Mouse (Mus musculus) thymus, postnatal 14 days (tissue): ENCODE data around the gene Ucp3.
A peak's percentile ranks its signal among the peaks of the same experiment; 100 is the strongest.
"Not testable (repeated sequence)": the region's sequence is repeated elsewhere in the genome, so short reads cannot be mapped to it uniquely, and the experiment has no call there.

Experiments
- DNase-seq: peaks from one replicate; pipeline ENCODE4 v3.0.0; 2021

The Ucp3 gene

DNA sequence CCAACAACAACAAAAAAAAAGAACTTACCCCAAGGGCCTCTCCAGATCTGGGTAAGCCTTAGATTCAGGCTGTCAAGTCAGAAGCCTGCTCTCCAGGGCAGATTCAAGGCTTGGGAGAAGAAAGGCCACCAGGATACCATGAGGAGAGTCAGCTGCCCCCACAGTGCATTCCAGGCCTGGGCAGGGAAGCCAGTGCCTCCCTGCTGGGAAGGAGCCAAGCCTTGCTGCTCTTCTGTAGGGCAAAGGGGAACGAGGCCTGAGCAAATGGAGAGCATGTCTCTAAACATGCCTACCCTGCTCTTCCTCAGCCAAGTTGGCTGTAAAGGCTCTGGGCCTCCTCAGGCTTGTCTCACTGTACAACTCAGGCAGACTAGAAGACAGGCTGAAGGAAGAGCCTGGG is 1.9 kb downstream of the Ucp3 start:
- no peak for DNase-seq

DNA sequence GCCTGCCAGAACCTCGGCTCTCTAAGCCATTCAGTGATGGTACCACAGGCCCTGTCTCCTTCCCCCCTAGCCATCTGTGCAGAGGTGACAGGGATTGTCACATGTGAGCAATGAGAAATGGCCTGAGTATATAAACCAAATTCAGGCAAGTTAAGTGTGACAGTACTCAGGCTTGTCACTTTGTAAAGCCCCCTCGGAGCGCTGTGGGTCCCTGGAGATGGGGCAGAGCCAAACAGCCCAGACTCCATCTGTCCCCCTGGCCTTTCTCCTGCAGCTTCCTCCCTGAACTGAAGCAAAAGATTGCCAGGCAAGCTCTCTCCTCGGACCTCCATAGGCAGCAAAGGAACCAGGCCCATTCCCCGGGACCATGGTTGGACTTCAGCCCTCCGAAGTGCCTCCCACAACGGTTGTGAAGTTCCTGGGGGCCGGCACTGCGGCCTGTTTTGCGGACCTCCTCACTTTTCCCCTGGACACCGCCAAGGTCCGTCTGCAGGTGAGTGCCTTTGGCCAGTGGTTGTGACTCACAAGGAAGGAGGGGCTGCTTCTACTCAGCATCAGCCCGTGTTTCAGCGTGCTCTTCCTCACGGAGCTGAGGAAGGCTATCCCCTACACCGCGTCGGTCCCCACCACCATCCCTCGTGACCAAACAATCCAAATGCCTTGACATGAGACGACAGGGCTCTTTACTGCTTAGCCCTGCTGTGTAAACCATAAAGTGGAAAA is 6.5 kb downstream of the Ucp3 start:
- DNase-seq, result no peak

DNA sequence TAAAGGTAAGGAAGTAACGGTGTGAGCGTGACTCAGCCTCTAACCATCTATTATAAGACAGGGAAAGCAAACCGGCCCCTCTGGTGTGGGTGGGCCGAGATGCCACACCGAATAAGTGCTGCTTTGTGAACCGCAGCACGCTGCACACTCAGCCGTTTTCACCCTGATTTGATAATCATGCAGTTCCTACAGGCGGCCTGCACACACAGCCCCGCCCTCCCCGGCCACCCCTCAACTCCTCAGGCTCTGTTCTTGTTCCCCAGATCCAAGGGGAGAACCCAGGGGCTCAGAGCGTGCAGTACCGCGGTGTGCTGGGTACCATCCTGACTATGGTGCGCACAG is 7.0 kb downstream of the Ucp3 start:
- no peak for DNase-seq

DNA sequence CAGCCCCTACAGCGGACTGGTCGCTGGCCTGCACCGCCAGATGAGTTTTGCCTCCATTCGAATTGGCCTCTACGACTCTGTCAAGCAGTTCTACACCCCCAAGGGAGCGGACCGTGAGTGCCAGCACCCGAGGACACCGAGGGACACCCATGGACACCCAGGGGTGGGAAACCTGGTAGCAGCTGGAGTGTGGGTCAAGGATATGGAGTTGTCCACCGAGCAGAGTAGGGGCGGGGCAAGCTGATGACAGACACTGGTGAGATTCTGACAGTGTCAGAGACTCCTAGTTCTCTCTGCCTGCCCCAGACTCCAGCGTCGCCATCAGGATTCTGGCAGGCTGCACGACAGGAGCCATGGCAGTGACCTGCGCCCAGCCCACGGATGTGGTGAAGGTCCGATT is 7.4 kb downstream of the Ucp3 start:
- DNase-seq, result no peak

DNA sequence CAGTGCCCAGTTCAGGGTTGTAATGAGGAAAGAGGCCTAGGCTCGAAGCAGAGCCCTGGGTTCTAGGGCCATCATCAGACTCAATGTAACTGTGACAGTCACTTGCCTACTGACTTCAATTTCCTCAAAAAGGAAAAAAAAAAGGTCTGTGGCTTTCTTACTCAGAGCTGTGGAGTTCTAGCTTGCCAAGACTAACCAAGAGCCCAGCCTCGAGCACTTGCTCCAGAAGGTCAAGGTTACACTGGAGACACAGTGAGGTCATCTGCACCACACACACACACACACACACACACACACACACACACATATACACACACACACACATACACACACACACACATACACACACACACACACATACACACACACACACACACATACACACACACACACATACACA is 9.3 kb downstream of the Ucp3 start:
- not testable (repeated sequence) for DNase-seq

DNA sequence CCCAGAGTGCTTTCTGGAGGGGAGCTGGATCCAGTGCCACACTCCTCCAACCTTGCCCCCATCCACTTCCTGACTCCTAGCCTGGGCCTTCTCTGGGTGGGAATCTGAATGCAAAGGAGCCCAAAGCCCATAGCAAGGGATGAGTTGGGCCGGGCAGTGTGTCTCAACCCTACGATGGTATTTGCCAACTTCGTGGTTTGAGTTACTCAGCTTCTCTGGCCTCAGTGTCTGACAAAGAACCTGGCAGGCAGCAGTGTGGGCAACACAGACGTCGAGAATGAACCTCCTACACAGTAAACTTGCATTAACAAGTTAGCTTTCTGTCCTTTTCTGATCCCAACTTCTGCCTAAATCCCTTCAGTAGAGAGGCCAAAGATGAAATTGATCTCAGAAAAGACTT is 11.7 kb downstream of the Ucp3 start:
- DNase-seq, result no peak

DNA sequence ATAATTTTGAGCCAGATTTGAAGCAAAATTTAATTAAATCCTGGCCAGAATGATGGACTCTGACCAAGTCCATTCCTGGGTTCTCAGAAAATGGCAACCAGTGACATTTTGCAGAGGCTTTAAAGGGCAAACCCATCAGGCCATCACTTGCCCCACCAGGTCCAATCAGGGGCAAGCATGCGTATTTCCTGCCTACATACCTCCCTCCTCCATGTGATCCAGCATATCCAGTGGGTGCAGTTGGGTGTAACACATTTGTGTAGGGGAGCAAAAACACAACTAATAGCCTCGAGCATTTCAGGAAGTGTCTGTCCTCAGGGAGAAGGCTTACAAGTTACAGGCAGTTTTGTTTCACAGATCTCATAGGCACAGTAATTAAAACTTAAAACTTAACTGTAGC is 14.5 kb downstream of the Ucp3 start:
- DNase-seq, result no peak

DNA sequence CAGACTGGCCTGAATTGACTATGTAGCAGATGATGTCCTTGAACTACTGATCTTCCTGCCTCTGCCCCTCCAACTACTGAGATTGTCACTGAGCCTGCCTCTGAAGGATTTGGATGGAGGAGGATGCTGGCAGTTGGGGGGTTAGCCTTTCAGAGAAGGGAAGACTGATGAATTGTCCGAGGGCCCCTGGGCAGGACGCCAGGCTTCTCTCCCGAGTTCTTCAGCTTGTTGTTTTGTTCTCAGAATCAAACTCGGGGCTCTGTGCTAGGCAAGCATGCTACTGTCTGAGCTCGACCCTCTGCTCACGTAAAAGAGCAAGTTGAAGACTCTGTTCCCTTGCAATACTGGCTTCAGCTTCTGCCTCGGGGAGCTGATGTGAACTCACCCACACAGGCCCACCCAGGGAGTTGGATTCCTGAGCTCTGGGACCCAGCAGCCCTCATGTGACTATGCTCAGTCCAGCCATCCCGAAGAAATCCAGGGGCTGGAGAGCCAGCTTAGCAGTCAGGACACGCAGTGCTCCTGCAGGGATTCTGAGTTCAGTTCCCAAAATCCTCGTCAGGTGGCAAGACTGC is 15.8 kb downstream of the Ucp3 start:
- no peak for DNase-seq

DNA sequence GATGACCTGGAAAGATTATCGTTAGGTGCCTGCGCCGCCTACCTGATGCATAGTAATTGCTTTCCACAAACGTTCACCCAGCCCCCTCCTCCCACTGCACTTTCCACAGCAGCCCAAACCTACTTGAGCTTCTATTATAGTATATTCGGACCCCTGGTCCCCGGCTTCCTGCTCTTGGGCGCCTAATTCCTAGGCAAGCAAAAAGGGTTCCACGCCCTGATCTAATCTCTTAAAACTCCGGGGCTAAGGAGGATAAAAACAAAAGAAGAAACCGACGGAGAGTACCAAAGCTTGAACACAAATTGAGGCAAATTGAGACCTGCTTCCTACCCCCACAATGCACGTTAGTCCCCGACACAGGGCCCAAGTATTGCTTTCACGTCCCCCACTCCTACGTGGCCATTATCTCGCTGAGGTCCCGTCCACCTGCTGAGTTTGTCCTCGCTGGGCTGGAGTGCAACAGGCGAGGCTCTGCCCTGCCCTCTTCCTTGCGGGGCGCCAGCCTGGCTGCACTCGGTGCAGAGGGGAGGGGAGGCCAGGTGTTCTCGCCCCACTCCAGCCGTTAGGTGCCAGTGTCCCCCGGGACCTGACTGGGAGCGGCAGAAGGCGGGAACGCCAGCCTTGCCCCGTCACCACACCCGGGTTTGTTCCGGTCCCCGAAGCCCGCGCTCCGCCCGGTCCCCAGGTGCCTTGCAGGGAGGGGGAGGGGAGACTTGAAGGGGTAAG is 19.8 kb downstream of the Ucp3 start:
- DNase-seq, result peak; percentile 59

DNA sequence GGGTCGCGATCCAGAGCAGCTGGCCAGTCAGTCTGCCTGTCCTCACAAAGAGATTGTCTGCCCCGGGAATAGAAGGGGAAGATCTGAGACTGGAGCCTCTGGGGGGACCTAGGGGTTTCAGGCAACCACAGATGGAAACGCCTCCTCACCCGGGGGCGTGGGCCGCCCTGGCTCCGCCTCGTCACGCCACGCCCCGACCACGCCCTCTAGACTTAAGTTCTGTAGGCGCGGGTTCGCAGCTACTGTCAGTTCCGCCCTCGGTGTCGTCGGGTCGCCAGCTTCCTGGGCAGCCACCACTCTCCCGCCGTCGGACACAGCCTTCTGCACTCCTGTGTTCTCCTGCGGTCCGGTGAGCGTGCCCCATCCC is 20.3 kb downstream of the Ucp3 start, which contains the start of gene Ucp2:
Ucp2 (plus strand) TSS at position 221 of the 367 bp plus-strand sequence.
- peak; percentile 98 for DNase-seq

DNA sequence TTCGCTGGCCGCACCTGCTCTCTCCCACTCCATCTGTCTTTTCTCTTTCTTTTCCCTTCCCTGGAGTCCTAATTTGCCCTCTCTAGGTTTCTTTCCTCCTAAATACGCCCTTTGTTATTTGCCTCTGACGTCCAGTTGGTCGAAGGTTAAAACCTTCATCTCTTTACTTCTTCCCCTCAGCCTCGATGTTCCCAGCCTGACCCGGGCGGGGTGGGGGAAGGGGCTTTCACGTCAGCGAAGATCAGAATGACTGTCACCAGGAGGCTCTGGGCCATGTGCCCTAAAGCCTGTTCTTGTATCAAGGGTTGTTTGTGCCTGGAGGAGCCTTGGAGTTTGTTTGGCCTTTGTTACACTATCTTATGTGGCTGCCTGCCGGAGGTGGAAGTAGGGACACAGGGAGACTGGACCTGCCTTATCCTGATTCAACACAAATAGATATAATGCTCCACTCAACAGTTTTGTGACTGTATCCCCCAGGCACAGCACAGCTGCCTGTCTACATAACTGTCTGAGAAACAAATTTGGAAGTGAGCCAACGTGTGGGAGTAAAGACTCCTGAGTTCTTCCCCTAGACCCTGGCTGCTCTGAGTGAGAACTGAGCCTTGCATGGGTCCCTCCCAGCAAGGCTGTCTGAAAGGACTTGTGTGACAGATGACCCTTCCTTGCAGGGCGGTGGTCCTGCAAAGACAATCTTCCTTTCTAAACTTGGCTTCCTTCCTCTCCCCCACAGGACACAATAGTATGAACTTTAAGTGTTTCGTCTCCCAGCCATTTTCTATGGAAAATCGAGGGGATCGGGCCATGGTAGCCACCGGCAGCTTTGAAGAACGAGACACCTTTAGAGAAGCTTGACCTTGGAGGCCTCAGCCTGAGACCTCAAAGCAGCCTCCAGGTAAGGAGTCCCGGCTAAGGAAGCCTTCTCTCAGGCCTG is 21.0 kb downstream of the Ucp3 start:
- peak; percentile 71 for DNase-seq

DNA sequence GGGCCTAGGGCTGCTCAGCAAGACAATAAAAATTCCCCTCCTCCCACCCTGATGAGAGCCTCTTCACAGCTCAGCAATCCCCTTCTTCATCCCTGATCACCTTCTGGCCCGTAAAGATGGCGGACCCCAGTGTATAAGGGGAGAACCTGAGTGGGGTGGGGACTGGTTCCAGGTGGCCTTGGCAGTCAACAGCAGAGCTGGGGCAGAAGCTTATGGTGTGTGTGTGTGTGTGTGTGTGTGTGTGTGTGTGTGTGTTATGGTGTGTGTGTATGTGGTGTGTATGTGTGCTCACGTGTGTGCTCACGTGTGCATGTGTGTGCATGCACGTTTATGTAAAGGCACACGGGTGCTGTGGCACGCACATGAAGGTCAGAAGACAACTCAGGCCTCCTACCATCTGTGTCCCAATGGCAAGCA is 21.6 kb downstream of the Ucp3 start:
- DNase-seq, result peak; percentile 47

DNA sequence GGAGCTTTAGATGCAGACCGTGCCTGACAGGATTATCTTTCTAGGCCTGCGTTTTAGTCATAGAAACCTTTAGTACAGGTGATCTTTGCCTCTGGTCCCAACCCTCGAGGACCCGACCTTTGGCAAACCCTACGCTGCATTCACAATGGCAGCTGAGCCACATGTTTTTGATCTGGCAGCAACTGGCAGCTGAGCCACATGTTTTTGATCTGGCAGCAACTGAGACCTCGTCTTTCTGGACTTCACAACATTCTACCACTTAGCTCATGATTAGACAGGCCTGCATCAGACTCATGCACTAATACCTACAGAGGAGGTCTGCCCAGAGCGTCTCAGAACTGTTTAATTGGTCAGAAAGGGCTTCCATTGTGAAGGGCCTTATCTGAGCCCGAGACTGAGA is 22.3 kb downstream of the Ucp3 start:
- peak; percentile 60 for DNase-seq

DNA sequence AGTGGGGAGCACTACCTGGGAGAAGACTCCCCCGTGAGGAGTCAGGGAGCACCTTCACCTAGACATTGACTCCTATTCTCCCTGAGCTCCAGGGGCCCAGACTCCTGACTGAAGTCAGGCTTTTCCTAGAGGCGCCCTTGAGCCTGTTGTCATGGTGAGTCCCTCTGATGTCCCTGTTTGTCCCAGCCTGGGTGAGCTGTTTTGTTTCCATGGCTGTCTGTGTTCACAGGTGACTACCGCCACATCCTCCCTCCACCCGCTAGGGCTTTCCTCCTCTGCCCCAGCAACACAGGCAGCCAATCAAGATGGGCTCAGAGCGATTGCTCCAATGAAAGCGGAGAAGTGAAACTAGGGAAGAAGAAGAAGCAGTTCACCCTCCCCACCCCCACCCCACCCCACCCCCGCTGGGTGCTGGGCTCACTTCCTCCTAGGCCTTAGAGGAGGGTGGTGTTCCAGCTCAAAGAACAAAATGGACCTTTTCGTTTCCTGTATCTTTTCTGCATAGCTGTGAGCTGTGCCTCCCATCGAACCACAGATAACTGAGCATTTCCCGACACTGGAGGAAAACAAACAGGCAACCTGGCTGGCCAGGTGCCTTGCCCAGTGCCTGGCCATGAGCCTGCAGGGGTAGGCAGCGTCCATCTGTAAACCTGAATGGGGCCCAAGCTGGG is 22.9 kb downstream of the Ucp3 start:
- DNase-seq, result peak; percentile 92

DNA sequence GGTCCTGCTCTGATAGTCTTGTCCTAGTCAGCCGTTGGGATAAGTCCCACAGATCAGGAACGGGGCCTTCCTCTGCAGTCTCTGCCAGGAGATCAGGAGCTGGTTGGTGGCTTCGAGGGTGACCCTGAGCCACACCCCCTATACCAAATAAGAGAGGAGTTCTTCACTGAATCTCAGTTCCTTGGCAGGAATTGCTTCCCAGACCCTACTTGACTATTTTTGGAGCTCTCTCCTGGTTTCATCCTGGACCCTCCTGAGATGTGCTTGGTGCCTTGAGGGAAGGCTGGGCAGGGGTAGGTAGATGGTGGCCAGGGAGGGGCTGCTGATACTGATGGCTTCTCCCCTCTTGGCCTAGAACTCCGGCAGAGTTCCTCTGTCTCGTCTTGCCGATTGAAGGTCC is 23.6 kb downstream of the Ucp3 start:
- DNase-seq, result no peak

DNA sequence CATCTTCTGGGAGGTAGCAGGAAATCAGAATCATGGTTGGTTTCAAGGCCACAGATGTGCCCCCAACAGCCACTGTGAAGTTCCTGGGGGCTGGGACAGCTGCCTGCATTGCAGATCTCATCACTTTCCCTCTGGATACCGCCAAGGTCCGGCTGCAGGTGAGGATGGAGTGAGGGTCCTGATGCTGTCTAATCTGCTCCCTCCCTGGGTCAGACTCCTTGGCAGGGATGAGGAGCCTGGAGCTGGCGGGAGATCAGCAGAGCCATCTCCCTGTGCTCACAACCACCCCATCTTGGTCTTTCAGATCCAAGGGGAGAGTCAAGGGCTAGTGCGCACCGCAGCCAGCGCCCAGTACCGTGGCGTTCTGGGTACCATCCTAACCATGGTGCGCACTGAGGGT is 24.0 kb downstream of the Ucp3 start:
- no peak for DNase-seq

DNA sequence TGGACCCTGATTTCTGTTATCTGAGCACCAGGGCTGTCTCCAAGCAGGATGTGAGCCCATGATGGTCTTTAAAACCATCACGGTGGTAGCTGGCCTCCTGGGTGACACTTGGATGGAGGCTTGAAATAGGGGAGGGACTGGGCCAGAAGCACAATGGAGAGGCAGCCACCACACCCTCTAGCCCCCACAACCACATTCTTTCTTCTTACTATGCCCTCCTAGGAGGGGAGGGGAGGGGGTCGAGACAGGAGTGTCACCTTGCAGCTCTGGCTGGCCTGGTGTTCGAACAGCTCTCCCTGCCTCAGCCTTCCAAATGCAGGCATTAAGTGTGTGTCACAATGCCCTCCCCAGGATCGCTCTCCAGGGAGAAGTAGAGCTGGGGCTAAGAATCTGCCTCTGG is 24.6 kb downstream of the Ucp3 start:
- no peak for DNase-seq

DNA sequence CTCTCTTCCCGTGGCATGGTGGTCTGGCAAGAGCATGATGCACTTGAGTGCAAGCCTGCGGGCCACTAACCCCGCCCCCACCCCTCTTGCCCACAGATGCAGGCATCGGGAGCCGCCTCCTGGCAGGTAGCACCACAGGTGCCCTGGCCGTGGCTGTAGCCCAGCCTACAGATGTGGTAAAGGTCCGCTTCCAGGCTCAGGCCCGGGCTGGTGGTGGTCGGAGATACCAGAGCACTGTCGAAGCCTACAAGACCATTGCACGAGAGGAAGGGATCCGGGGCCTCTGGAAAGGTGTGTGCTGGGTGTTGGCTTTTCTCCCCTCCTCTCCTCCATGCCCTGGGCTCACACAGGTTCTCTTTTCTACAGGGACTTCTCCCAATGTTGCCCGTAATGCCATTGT is 25.2 kb downstream of the Ucp3 start:
- no peak for DNase-seq

DNA sequence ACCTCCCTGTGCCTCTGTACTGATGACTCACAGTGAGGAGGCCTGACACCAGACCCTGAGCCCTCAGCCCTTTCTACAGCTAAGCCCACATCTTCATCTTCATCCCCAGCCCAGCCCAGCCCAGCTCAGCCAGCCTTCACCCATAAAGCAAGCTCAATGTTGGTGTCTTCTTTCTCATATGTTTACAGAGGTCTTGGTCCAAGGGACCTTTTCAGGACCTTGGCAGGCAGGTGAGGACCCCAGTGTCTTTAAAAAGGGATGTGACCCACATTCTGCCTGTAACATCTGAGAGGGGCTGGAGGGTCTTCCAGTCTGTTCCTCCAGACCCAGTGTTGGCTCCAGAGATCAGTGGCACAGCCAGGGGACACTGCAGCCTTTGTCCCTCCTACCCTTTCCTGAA is 26.7 kb downstream of the Ucp3 start:
- DNase-seq, result no peak

DNA sequence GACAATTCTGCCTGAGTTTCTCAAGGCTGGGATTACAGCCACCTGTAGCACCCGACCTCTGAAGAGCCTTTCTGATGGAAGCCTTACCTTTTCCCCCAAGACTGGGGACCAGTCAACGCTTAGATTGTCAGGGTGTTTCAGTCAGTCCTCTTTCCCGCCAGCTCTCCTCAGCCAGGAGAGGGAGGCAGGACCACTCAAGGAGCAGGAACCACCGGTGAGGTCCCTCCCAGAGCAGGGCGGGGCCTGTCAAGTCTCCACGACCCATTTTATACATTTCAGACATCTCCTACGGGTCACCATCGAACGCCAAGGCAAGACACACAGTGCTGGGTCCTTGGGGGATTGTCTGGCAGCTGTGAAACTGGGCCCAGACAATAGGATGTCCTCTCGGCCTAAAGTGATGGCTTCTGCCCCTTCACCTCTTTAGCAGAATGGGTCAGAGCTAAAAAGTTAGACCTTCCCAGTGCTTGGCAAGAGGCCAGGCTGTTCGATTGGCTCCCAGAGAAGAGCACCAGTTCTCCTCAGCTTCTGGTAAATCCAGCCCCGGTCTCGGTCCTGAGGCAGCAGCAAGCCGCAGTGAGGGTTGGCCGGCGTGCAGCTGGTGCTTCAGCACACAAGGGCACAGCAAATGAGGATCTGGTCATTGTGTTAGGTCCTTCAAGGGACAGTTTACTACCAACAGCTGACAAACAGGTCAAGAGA is 27.6 kb downstream of the Ucp3 start:
- no peak for DNase-seq

DNA sequence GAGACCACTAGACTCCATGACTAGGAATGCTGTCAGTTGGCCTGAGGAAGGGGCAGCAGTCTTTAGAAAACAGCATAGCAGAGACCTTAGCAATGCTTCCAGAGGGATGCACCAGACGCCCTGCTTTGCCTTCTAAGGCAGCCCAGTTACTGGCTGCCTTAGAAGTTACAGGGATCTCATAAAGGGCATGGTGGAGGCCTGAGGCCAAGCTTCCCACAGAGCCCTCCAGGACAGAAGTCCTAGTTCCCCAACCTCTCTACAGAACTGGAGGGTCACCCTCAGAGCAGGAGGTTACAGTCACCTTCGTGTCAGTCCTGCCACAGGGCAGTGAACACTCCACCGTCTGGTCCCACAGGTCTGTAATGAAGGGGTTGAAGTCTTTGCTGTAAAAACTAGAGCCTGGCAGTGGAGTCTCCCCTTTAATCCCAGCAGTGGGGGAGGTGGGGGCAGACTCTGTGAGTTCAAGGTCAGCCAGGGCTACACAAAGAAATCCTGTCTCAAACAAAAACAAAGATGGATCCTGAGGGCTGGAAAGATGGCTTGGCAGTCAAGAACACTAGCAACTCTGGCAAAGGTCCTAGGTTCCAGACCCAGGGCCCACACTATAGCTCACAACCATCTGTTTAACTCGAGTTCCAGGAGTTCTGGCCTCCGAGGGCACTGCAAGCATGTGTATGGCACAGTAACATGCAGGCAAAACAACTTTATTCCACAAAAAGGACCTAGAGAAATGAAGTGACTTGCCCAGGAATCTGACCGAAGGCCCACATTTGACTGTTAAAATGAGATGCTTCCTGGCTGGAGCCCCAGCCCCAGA is 28.4 kb downstream of the Ucp3 start:
- peak; percentile 42 for DNase-seq
